Mouse (Mus musculus): ENCODE measurements around the gene Sncb. TPM values are rescaled to one million over a fixed set of nuclear protein-coding genes. Genes with fewer than 3 reads are reported as not detected.

Sncb gene
- polyA plus RNA-seq, 1 experiment from 2014 or later = 0.49 TPM

DNA sequence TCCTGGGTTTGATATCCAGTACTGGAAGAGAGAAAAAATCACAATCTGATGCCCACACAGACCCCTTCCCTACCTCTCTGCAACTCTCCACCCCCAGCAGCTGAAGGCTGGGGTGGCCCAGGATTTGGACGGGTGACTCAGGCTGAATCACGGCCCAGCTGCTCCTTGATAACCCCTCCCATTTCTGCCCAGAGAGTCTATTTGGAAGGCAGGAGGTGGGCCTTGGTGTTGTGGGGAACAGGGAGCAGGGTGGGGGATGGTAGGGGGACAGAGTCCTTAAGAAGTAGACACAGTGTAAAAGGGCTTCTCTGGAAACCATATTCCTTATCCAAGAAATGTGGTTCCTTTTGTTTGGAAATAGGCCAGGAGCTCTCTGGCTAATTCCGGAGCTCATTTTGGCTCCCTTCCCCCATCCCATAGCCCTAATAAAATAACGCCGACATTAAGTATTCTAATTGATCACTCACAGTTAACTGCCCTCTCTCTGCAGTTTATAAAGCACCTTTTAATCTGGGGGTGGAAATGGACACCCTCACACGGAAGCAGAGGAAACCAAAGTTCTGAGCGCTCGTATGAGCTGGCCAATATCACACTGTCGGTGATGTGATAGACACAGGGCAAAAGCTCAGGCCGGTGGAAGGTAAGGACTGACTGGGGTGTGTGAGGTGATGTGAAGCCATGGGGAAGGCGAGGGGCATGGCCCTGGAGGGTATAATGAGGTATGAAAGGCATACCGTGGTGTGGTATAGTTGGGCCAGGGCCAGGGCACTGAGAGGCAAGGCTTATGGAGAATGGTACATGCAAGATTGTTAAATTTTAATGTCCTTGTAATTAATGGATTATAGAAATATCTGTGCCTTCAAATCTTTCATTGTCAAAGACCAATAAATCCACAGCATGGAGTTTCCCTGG lies 12.0 kb downstream of the Sncb start:
- Histone ChIP-seq H3K4me2 (no peak overlapping the region), H3K9me3 (no peaks in the 10 kb centered on the region), H3K27ac (no peak overlapping the region), H3K36me3 (no peaks in the 10 kb centered on the region), H3K9ac (no peak overlapping the region), H3K27me3 (peaks cover 70% of the 10 kb centered on the region), H3K4me1 (peaks cover 20% of the 10 kb centered on the region), H3K4me3 (no peak overlapping the region)
- no peak for ATAC-seq (ENCODE audit: insufficient number of reproducible peaks, low FRiP score, low TSS enrichment, low read depth)
- WGBS = 31% methylated on average over 12 of the region's 12 CpGs

GRCm38 (mm10) chr13:54753733-54754132 lies 12.7 kb downstream of the Sncb start:
- ATAC-seq (ENCODE audit: insufficient number of reproducible peaks, low FRiP score, low TSS enrichment, low read depth) = no peak
- H3K9ac ChIP-seq = no peak overlapping the region
- WGBS = 68% methylated on average over 6 of the region's 6 CpGs
- peaks cover 23% of the 10 kb centered on the region for H3K4me1 ChIP-seq
- no peaks in the 10 kb centered on the region for H3K36me3 ChIP-seq
- H3K27ac ChIP-seq = no peak overlapping the region
- no peak overlapping the region for H3K4me2 ChIP-seq
- peaks cover 70% of the 10 kb centered on the region for H3K27me3 ChIP-seq
- H3K4me3 ChIP-seq = no peak overlapping the region
- no peaks in the 10 kb centered on the region for H3K9me3 ChIP-seq

GRCm38 (mm10) chr13:54752656-54753055 lies 13.7 kb downstream of the Sncb start:
- Histone ChIP-seq H3K4me2 (no peak overlapping the region), H3K9ac (no peak overlapping the region), H3K4me1 (peaks cover 13% of the 10 kb centered on the region), H3K36me3 (no peaks in the 10 kb centered on the region), H3K27me3 (peaks cover 78% of the 10 kb centered on the region), H3K27ac (no peak overlapping the region), H3K9me3 (no peaks in the 10 kb centered on the region), H3K4me3 (no peak overlapping the region)
- 71% methylated on average over 10 of the region's 10 CpGs for WGBS
- no peak for ATAC-seq (ENCODE audit: insufficient number of reproducible peaks, low FRiP score, low TSS enrichment, low read depth)

- Histone ChIP-seq H3K9ac (no peak overlapping the region), H3K27ac (no peak overlapping the region), H3K4me3 (no peak overlapping the region), H3K36me3 (no peaks in the 10 kb centered on the region), H3K4me2 (no peak overlapping the region), H3K4me1 (peaks cover 11% of the 10 kb centered on the region), H3K9me3 (no peaks in the 10 kb centered on the region), H3K27me3 (peaks cover 81% of the 10 kb centered on the region)
- ATAC-seq (ENCODE audit: insufficient number of reproducible peaks, low FRiP score, low TSS enrichment, low read depth) = no peak
- WGBS = 4% methylated on average over 8 of the region's 8 CpGs
These were observed 15.7 kb downstream of the Sncb start for GRCm38 (mm10) chr13:54750699-54751098.

GRCm38 (mm10) chr13:54749864-54750411 lies 16.5 kb downstream of the Sncb start, which contains the start of gene Gprin1:
Gene Gprin1 (minus strand): TSS chr13:54749874.
- Histone ChIP-seq H3K9ac (no peak within 1 kb of the TSS), H3K4me3 (peak within 1 kb of the TSS; percentile 53), H3K27me3 (peaks cover 73% of the 10 kb centered on the region), H3K4me2 (peak within 1 kb of the TSS; percentile 94), H3K4me1 (peaks cover 11% of the 10 kb centered on the region), H3K27ac (no peak within 1 kb of the TSS), H3K9me3 (no peaks in the 10 kb centered on the region), H3K36me3 (no peaks in the 10 kb centered on the region)
- 3% methylated on average over 28 of the region's 29 CpGs for WGBS
- ATAC-seq (ENCODE audit: insufficient number of reproducible peaks, low FRiP score, low TSS enrichment, low read depth) = no peak

- WGBS = 3% methylated on average over 67 of the region's 100 CpGs
- peak overlapping the region; percentile 53 for H3K4me3 ChIP-seq
- H3K9me3 ChIP-seq = no peaks in the 10 kb centered on the region
- H3K27ac ChIP-seq = no peak overlapping the region
- peak; percentile 55; the same call in 1 of the 2 replicates for ATAC-seq (ENCODE audit: insufficient number of reproducible peaks, low FRiP score, low TSS enrichment, low read depth)
- no peaks in the 10 kb centered on the region for H3K36me3 ChIP-seq
- peak overlapping the region; percentile 94 for H3K4me2 ChIP-seq
- no peak overlapping the region for H3K9ac ChIP-seq
- peaks cover 67% of the 10 kb centered on the region for H3K27me3 ChIP-seq
- peaks cover 11% of the 10 kb centered on the region for H3K4me1 ChIP-seq
These were observed 17.1 kb downstream of the Sncb start for GRCm38 (mm10) chr13:54749061-54749863.

GRCm38 (mm10) chr13:54748721-54749060 lies 17.7 kb downstream of the Sncb start:
- 50% methylated on average over 10 of the region's 10 CpGs for WGBS
- H3K4me1 ChIP-seq = peaks cover 11% of the 10 kb centered on the region
- H3K4me2 ChIP-seq = peak overlapping the region; percentile 94; the same call in 1 of the 2 replicates
- H3K27ac ChIP-seq = no peak overlapping the region
- no peaks in the 10 kb centered on the region for H3K9me3 ChIP-seq
- 0 out of 2 replicates have a peak overlapping the region, but pooled peaks have one; percentile 53 for H3K4me3 ChIP-seq
- H3K36me3 ChIP-seq = no peaks in the 10 kb centered on the region
- H3K27me3 ChIP-seq = peaks cover 62% of the 10 kb centered on the region
- 0 out of 2 replicates have a peak, but pooled peaks have one; percentile 31 for ATAC-seq (ENCODE audit: insufficient number of reproducible peaks, low FRiP score, low TSS enrichment, low read depth)
- H3K9ac ChIP-seq = no peak overlapping the region

DNA sequence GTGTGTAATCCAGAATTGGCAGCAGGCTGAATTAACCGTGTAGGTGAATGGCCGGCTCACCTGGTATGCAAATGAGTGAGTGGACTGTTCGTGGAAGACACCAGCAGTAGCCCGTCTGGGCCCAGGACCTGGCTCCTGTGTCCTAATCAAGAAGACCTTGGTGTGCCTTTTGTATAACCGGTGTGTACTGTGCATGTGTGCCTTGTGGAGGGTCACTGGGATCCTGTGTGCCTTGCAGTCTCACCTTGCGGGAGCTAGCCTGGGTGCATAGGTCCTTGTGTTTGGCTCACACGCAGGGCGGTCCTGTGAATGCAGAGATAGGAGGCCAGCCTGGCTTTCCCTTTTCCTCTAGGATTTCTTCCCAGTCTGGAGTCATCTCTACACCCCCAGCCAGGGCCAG lies 18.2 kb downstream of the Sncb start:
- Histone ChIP-seq H3K4me1 (peaks cover 11% of the 10 kb centered on the region), H3K4me2 (no peak overlapping the region), H3K4me3 (no peak overlapping the region), H3K27ac (no peak overlapping the region), H3K9me3 (no peaks in the 10 kb centered on the region), H3K27me3 (peaks cover 61% of the 10 kb centered on the region), H3K36me3 (no peaks in the 10 kb centered on the region), H3K9ac (no peak overlapping the region)
- 82% methylated on average over 8 of the region's 8 CpGs for WGBS
- ATAC-seq (ENCODE audit: insufficient number of reproducible peaks, low FRiP score, low TSS enrichment, low read depth) = no peak

DNA sequence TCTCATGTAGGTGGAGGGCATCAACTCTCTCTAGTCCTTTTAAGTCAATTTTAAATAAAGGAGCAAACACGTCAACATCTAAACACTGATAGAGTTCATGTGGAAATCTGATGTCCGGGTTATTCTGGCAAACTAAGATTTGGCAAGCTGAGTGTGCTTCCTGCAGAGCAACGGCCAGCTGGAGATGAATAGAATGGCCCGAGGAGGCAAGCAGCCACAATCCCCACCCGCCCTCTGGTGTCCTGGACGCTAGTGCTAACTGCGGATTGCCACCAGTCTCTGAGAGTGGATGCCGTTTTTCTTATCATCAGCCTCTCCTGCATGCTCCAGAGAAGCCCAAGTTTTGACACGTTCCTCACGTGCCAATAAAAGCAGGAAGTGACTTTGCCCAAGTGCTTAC lies 19.5 kb downstream of the Sncb start:
- Histone ChIP-seq H3K27me3 (peaks cover 58% of the 10 kb centered on the region), H3K4me2 (no peak overlapping the region), H3K36me3 (no peaks in the 10 kb centered on the region), H3K4me3 (no peak overlapping the region), H3K9me3 (no peaks in the 10 kb centered on the region), H3K4me1 (peaks cover 11% of the 10 kb centered on the region), H3K9ac (no peak overlapping the region), H3K27ac (no peak overlapping the region)
- WGBS = 47% methylated on average over 10 of the region's 10 CpGs
- ATAC-seq (ENCODE audit: insufficient number of reproducible peaks, low FRiP score, low TSS enrichment, low read depth) = no peak

GRCm38 (mm10) chr13:54746110-54746509 lies 20.3 kb downstream of the Sncb start:
- no peaks in the 10 kb centered on the region for H3K36me3 ChIP-seq
- H3K9me3 ChIP-seq = no peaks in the 10 kb centered on the region
- H3K4me3 ChIP-seq = no peak overlapping the region
- no peak overlapping the region for H3K27ac ChIP-seq
- H3K27me3 ChIP-seq = peaks cover 57% of the 10 kb centered on the region
- H3K4me2 ChIP-seq = no peak overlapping the region
- 38% methylated on average over 6 of the region's 6 CpGs for WGBS
- H3K9ac ChIP-seq = no peak overlapping the region
- ATAC-seq (ENCODE audit: insufficient number of reproducible peaks, low FRiP score, low TSS enrichment, low read depth) = no peak
- peaks cover 11% of the 10 kb centered on the region for H3K4me1 ChIP-seq

- Histone ChIP-seq H3K36me3 (no peaks in the 10 kb centered on the region), H3K4me3 (peak overlapping the region; percentile 42), H3K27ac (no peak overlapping the region), H3K9ac (no peak overlapping the region), H3K27me3 (peaks cover 71% of the 10 kb centered on the region), H3K4me2 (peak overlapping the region; percentile 78), H3K9me3 (no peaks in the 10 kb centered on the region), H3K4me1 (peaks cover 11% of the 10 kb centered on the region)
- WGBS = 4% methylated on average over 34 of the region's 34 CpGs
- ATAC-seq (ENCODE audit: insufficient number of reproducible peaks, low FRiP score, low TSS enrichment, low read depth) = no peak
These were observed 28.2 kb downstream of the Sncb start for GRCm38 (mm10) chr13:54738213-54738601.

Measured in limb, embryonic 15.5 days (tissue).